Mouse (Mus musculus): ENCODE results near the gene Gpr12.

GRCm38 (mm10) chr5:146567054-146567453 is 18.0 kb downstream of the Gpr12 start:
- peak; percentile 70 for TF ChIP-seq CTCF (conservative IDR thresholded peaks at IDR 0.05; ENCODE audit: low read length)
- TF ChIP-seq POU5F1 (IDR thresholded peaks at IDR 0.05; ENCODE audit: borderline replicate concordance, low read length) = no peak
